Mouse (Mus musculus) liver, adult 2 months (tissue): ENCODE data around the gene Arl1.

Experiments used
- CTCF ChIP-seq: fragments of 200-500 bp; IDR thresholded peaks from 2 replicates; pipeline ENCODE4 v1.5.1; 2011; ENCODE audit warnings: low read depth, low read length, control low read depth
- POLR2A ChIP-seq: fragments of 200-500 bp; IDR thresholded peaks from 2 replicates; pipeline ENCODE4 v1.6.1; 2011; ENCODE audit warnings: low read length, control low read depth; ENCODE audit not compliant: insufficient read depth; ENCODE audit errors: extremely low read depth

DNA sequence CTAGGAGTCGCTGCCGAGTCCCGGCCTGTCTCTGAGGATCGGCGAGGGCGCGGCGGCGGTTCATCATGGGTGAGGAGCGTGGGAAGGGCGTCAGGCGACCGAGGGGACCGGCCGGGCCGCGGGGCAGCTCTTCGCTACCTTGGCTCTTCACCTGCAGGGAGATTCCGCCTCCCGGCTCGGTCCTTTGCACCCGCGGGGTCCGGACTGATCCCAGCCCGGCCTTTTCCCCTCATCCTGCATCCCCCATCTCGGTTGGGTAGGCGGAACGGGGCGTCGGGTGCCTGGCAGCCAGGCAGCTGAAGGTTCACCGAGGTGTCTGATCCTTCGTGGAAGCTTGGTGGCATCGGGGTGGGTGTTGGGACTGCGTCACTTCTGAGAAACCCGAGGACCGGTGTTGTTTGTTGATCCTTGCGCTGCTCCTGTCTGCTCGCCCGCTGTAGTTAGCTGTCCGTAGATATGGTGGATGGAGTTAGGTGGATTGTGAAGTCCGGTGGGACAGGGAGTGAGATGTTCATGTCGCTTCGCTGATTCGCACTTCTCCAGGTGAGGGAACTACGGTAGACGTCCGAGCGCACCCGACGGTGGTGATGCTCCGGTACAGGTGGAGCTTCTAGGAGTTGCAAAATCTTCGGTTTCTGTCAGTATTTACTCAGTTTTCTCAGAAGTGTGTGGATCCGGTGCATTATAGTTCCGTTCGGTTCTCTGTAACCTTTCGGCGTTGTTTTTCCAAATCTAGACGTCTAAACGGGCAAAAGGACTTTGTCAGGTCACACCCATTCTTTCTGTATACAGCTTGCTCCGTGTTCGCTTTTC lies 1.0 kb downstream of the Arl1 start:
- TF ChIP-seq CTCF (no peak), POLR2A (no peak)
